Mouse (Mus musculus): ENCODE measurements around the gene Slc12a1.

Gene Slc12a1

GRCm38 (mm10) chr2:125211831-125212510 is 59.7 kb downstream of the Slc12a1 start:
- no peak for DNase-seq

- peak; percentile 19 for DNase-seq
Measured at GRCm38 (mm10) chr2:125214592-125214991, 62.3 kb downstream of the Slc12a1 start.

GRCm38 (mm10) chr2:125217286-125217685 is 65.0 kb downstream of the Slc12a1 start:
- no peak for DNase-seq

GRCm38 (mm10) chr2:125218566-125218965 is 66.3 kb downstream of the Slc12a1 start:
- DNase-seq: no peak

GRCm38 (mm10) chr2:125219268-125219667 is 67.0 kb downstream of the Slc12a1 start:
- DNase-seq: no peak

- no peak for DNase-seq
Measured at GRCm38 (mm10) chr2:125221673-125222072, 69.4 kb downstream of the Slc12a1 start.

- DNase-seq: no peak
Measured at GRCm38 (mm10) chr2:125228472-125229409, 76.4 kb downstream of the Slc12a1 start.

- DNase-seq: no peak
Measured at GRCm38 (mm10) chr2:125232183-125232582, 79.9 kb downstream of the Slc12a1 start.

GRCm38 (mm10) chr2:125233537-125233936 is 81.2 kb downstream of the Slc12a1 start:
- no peak for DNase-seq

- DNase-seq: no peak
Measured at GRCm38 (mm10) chr2:125234049-125234448, 81.7 kb downstream of the Slc12a1 start.

- DNase-seq: no peak
Measured at GRCm38 (mm10) chr2:125245545-125246285, 93.4 kb downstream of the Slc12a1 start.

GRCm38 (mm10) chr2:125246669-125247068 is 94.4 kb downstream of the Slc12a1 start:
- peak; percentile 14 for DNase-seq

GRCm38 (mm10) chr2:125247108-125247961 is 95.0 kb downstream of the Slc12a1 start, which contains the start of gene Dut:
Dut (plus strand) TSS chr2:125247190.
- peak; percentile 99 for DNase-seq

- no peak for DNase-seq
Measured at GRCm38 (mm10) chr2:125247962-125248235, 95.6 kb downstream of the Slc12a1 start.

- peak; percentile 14 for DNase-seq
Measured at GRCm38 (mm10) chr2:125248256-125248655, 96.0 kb downstream of the Slc12a1 start.

GRCm38 (mm10) chr2:125249339-125249738 is 97.0 kb downstream of the Slc12a1 start:
- DNase-seq: no peak

GRCm38 (mm10) chr2:125249874-125250273 is 97.6 kb downstream of the Slc12a1 start:
- DNase-seq: no peak

GRCm38 (mm10) chr2:125251781-125252180 is 99.5 kb downstream of the Slc12a1 start:
- DNase-seq: no peak

GRCm38 (mm10) chr2:125252275-125252674 is 100.0 kb downstream of the Slc12a1 start:
- DNase-seq: peak; percentile 14

GRCm38 (mm10) chr2:125253699-125254098 is 101.4 kb downstream of the Slc12a1 start:
- DNase-seq: no peak

- no peak for DNase-seq
Measured at GRCm38 (mm10) chr2:125254630-125255029, 102.3 kb downstream of the Slc12a1 start.

- no peak for DNase-seq
Measured at GRCm38 (mm10) chr2:125255886-125256285, 103.6 kb downstream of the Slc12a1 start.

All from cerebellum, adult 11-12 months (tissue).